Mouse (Mus musculus): ENCODE measurements around the gene Ehbp1.

Gene Ehbp1

DNA sequence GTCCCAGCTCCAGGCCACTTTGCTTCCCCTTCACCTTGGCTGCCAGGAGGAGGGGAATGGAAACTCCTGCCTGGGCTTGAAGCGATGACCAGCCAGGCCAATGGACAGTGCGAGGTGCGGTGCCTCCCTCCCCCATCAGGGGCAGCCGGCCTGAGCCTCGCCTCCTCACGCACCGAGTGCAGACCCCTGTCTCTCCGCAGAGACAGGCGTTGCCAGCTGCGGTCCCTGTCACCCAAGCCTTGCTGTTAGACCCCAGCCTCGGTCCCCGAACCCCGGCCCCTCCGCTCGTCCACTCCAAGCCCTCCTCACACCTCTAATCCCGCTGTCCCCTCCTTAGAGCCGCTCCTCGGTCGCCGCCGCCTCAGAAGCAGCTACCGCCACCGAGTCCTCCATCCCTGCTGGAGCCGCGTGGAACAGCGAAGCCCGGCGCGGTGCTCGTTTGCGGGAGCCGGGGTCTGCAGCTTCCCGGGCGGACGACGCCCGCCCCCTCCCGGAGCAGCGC, 55.7 kb downstream of the Ehbp1 start:
- DNase-seq = peak; percentile 85

DNA sequence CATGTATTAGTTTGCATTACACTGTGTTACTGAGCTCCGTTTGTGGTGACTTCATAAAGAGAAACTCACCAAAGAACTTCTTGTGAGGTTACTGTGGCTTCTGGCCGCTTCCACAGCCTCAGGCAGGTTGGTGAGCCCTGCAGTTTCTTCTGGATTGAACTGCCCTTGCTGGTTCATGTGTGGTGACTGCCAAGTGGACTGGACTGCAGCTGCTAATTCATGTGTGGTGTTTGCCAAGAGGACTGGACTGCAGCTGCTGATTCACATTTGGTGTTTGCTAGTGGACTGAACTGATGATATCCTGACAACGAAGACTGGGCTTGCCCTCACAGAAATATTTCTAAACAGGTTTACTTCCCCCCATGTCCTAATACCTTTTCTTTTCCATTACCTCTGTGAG, 65.4 kb downstream of the Ehbp1 start:
- no peak for DNase-seq

DNA sequence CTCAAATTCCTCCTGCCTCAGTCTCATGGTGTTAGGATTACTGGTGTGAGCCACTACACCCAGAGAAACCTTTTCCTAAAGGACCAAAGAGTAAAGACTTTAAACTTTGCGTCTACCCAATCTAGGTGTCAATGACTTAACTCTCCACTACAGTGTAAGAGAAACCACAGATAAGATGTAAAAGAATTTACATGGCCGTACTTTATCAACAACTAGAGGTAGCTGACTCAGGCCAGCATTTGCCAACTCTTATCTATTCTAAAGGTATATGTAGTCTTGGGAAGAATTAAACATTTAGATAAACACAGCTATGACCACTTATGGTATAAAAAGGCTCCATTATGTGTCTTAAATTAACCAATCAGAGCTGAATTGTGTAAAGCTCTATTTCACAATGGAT, 67.9 kb downstream of the Ehbp1 start:
- DNase-seq = no peak

DNA sequence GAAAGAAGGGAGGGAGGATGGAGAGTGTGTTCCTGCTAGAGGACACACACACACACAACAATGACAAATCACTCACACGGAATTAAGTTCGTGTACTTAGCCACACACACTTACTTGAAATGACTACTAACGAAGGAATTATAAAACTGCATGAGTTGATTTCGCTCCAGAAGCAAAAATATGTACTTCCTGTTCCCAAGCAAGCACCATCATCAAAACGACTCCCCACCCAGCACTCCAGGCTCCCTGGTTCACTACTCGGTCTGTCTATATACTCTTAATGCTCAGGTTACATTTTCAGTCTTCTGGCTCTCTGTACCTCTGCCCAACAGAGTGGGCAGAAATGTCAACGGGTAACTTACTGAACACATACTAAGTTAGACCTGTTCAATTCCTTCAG, 68.7 kb downstream of the Ehbp1 start:
- DNase-seq = no peak

DNA sequence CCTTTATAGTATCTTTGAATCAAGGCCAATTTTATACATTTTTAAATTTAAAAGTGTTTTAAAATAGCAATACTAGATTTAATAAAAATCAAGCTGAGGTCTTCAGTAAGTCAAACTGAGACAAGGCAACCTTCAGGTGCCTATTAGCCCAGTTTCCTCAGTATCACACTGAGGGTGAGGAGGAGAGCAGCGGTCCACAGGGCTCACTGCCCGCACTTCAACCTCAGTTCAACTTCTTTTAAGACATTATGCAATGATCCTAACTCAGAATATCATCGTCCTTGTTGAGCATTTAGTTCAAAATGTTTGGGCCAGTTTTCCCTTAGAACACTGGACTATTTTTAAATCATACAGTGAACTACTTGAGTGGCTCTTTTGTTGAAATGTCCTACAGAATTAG, 70.2 kb downstream of the Ehbp1 start:
- no peak for DNase-seq

DNA sequence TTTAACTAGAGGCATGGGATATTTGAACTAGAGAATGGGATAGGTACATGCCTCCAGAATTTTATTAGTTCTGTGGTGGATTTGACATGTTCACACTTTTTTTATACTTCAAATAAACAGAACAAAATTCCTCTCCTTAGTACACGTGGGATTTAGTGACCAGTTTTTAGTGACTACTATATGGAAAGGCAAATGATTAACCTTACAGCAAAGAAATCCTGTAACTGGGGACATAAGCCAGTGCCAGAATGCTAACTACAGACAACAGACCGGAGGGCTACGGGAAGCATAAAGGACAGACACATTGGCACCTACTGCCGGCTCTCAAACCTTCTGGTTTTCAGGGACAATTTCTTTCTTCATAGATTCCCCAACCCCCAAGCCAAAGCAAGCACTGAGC, 72.4 kb downstream of the Ehbp1 start:
- no peak for DNase-seq

DNA sequence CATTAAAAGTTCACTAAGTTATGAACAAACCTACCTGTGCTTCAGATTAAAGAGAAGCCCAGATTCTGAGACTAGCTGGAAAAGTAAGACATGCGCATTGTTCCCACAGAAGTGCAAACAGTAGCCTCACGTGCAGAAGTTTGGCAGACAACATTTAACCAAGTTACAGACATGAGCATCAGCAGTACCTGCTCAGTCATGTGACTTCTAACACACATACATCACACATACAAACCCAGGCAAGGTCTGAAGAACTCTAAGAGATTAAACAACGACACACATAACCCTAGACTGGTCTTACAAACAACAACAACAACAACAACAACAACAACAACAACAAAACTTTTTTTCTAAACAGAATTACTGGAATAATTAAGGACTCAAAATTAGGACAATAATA, 72.9 kb downstream of the Ehbp1 start:
- no peak for DNase-seq

DNA sequence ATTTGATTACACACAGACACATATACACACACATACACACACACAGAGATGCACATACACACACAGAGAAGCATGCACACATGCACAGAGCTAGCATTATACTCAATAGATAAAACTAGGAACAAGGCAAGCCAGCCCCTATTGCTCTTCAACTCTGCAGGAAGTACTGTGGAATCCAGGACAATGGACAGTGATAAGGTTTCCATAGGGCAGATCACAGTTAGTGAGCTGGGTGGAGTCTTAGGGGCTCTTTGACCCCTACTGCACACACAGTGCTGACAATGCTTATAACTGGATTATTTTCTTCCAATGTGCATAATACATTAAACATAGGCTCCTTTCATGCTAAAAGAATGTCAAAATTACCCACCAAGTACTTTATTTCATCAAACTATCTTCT, 75.1 kb downstream of the Ehbp1 start:
- no peak for DNase-seq

DNA sequence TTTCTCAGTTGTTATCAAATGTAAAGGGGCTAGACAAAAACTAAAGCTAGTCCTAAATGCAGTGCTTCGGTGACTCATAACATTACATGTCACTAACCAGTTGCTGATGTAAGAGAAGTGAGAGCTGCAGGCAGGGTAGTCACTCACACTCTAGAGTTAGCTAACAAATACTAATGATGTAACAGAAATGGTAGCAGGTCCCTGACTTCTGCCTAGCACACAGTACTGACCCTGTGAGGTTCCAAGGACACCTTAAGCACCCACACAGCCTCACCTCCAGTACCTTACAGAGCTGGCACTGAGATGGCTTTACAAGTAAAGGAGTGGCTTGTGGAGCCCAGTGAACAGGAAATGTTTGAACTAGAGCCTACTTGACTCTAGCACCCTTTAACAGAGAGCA, 86.7 kb downstream of the Ehbp1 start:
- no peak for DNase-seq

DNA sequence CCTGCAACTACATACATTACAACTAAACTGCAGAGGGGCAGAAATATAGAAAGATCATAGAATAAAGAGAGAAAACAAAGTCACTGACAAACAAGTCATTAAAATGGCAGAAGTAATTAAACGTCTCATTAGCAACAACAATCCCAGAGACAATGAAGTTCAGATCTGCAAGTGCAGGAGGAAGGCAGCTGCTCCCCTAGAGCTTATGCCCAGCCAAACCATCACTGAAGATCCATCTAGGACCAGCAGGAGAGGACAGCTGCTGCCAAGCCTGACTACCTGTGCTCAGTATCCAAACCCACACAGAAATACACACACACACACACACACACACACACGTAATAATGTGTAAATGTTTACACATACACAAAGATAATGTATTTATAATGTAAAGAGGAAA, 92.7 kb downstream of the Ehbp1 start:
- peak in 1 of 2 experiments; percentile 15 for DNase-seq

DNA sequence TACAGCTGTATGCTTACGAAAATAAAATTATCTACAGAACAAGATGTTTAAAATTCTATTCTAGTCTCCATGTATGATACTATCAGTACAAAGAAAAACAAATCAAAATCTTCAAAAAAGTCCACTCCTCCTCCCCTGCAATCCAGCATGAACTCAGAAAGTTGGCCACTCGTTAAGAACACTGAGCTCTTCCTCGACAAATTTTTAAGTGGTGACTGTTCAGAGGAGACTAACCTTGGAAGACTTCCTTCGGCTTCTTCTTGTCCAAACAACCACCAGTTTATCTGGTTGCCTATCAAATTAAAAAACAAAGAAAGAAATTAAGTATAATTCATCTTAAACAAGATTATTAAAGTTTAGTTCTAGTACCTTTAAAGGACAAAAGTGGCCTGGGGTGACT, 94.4 kb downstream of the Ehbp1 start:
- DNase-seq = no peak

DNA sequence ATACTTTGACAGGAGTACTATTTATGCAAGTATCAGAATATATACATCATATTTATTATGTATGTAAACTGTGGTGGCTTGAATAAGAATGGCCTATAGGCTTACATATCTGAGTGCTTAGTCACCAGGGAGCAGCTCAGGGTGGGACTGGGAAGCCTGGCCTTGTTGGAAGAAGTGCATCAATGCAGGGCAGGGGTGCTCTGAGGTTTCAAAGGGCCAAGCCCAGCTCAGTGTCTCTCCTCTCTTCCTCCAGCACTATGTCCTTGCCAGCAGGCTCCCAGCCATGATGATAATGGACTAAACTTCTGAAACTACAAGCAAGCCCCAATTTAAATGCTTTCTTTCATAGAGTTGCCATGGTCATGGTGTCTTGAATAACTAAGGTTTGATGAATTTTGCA, 95.0 kb downstream of the Ehbp1 start:
- DNase-seq = no peak

DNA sequence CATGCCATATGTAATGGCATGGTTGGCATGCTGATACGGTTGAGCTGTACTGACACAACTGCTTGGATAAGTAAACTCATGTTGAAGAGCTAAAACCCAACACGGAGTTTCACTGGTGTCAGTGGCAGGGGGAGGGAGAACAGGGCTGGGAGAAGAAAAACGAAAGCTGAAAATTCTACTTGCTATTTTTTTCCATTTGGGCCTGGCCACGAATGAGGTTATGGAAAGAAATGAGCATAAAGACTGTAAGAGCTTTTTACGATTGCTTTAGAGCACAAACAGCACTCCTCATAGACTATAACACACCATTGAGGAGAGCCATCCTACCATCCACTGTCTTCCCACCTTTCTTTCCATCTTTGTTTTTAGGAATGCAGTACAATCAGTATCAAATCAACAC, 106.5 kb downstream of the Ehbp1 start:
- no peak for DNase-seq

DNA sequence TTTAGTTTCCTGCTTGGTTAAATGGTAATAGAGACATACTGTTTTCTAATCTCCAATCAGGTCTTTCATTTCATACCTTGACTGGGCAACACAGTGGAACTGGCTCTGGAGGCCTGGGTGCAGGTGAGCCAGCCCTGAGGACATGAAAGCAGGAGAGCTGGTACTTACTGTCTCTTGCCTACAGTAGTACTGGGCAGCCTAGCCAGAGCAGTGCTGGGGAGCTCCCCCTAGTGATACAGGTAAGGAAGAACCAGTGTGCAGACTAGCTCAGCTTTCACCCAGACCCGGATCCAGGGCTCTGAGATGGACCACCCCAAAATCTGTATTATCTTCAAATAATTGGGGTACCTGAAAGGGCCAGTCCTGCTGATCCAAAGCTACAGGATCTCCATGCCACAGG, 107.4 kb downstream of the Ehbp1 start:
- DNase-seq = peak; percentile 34 to 47

DNA sequence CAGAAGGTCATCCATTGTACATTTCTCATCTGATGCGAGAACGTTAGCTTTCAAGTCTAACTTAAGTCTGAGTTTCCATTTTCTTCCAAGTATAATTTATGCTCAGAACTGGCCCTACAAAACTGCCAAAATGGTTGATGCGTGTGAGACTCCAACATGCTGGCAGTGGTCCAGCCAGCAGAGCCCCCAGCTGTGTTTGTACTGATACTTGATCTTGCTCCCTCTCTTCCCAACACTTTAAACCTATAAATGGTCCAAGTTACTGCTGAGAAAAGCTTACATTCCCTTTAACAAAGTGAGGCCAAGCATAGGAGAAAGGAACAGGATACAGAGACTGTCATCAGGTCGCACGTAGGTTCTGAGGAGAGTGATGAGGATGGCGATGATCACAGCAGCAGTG, 111.2 kb downstream of the Ehbp1 start:
- peak; percentile 45 to 47 for DNase-seq

DNA sequence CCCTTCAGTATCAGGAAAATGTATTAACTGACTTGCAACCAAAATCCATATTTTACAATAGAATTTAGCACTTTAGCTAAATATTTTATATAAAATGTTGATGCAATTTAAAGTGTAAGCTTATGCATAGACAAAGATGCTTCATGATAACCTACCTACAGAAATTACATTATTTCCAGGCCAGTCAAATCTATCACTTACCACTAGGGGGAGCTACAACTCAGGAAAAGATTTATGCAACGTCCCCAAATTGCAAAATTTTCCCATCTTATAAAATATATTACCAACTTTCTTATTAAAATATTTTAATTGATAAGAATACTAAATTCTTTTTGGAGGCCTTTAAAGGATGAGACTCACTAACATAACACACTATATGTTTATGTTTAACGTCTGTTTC, 116.5 kb downstream of the Ehbp1 start:
- DNase-seq = peak; percentile 46 to 79

DNA sequence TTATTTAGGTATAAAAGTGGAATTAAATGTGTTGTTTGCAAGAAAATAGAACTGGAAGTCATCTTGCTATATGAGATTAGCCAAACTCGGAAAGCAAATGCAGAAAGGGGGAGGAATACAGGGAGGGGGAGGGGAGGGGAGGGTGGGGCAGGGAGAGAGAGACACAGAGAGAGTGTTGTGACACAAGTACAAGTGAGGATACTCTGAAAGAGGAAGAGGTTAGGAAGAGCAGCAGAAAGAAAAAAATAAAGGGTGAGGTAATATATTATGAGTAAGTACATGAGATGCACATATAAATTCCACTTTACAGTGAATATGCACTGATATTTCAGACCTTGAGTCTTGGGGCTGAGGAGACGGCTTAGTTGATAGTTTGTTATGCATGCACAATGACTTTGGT, 123.9 kb downstream of the Ehbp1 start:
- no peak for DNase-seq

DNA sequence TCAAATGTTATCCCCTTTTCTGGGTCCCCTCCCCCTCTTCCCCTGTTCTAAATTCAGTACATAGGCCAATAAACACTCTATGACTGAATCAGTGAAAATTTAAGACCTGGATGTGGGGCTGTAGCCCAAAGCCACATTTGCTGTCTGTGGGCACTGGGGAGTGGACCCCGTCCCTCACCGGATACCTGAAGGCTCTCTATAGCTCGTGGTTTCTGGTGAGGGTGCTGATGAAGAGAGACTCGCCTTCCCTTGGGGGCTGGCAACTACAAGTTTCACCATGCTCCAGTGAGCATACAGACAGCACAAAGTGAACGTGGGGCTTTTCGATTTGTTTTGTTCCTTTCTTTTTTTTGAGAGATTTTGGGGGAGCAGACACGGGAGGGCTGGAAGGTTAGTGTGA, 125.2 kb downstream of the Ehbp1 start:
- no peak for DNase-seq

DNA sequence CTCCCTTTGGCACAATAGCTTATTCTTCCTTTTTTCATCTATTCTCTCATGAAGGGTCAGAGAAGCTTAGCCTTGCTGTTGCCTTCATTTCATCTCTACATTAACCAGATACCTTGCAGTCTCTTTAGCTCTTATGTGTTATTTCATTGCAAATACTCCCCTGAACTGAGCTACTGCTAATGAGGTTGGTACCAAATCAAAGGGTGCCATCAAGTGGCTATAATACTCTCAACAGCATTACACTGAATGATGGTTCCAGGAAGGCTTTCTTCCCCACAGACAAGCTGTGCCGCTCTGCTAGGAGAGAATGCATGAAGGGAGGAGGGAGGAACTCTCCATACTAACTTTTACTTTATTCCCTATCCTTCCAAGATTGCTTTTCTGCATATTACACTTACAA, 135.5 kb downstream of the Ehbp1 start:
- DNase-seq = peak; percentile 54 to 66

DNA sequence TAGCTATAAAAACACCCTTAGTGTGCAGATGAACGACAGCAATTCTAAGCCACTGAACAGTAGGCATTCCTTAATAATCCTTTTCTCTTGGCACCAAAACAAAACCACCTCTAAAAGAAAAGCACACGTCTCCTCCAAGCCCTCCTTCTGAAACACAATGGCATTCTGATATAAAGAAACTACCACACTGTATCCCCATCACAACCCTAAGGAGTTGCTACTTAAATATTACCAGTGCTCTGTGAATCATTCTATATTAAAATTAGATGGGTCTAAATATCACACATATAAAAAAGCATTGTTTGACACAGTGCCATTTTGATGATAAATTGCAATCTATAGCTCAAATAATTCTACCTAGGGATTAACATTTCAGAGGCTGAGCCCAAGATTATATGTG, 135.9 kb downstream of the Ehbp1 start:
- DNase-seq = no peak

DNA sequence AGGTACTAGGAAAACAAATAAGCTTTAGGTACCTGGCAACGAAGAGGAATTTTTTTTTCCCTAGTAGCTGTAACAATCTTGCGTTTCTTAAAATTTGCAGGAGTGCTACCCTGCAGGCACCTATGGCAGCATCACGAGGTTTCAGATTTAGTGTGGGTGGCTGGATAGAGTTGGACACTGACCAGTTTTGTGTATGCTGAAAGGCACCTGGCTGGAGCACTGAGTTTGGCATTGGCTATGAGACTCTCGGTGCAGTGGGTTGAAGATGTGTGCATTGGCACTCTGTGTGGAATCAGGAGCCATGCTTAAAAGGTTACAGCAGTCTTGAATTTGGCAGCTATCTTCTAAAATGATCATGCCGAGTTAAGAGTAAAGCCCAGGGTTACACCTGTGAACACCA, 138.7 kb downstream of the Ehbp1 start:
- no peak for DNase-seq

DNA sequence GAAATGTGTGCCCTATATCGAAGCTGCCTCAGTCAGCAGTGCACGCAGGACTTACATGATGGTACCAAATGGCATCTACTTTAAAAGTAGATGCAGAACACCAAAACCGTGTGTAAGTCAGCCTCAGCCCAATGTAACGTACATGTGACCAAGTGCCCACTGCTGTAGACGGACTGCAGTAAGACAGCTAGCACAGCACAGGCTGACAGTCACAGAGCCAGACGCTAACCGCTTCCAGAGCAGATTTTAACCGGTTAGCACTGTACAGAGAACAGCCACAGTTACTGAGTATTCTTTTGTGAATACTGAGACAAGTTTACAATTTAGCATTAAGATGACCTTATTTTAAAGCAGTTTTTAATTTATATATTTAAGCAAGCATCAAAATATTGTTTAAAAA, 141.0 kb downstream of the Ehbp1 start:
- no peak for DNase-seq

DNA sequence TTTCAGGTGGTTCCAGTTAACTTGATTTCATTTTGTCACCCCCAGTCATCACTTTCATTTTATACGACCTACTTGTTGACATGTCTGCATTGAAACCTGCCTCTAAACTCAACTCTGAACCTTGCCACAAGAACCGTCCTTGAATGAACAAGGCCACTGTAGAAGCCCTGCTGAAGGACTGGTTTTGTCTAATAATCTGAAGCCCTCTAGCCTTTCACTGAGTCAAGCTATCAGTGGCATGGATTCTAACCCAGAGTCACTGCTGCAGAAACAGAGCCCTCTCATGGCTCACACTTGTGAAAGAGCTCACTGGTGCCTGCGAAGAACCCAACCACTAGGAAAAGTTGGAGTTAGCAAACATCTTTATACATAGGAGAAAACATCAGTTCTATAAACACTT, 142.2 kb downstream of the Ehbp1 start:
- no peak for DNase-seq

DNA sequence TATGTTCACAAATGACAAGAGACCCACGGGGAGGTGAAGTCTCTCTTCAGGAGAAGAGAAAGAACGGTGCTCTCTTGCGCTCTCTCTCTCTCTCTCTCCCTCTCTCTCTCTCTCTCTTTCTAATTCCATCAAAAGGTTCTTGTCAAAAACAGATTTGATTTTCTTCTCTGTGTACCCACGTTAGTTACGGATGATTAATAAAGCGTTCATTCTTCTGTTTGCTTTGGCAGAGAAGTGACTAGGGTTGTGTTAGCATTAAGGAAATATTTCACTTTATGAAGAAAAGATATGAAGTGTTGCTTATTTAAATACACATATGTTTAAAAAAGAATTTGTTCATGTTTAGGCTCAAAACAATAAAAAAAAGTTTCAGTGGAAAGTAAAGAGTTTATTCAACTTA, 143.7 kb downstream of the Ehbp1 start:
- DNase-seq = no peak

DNA sequence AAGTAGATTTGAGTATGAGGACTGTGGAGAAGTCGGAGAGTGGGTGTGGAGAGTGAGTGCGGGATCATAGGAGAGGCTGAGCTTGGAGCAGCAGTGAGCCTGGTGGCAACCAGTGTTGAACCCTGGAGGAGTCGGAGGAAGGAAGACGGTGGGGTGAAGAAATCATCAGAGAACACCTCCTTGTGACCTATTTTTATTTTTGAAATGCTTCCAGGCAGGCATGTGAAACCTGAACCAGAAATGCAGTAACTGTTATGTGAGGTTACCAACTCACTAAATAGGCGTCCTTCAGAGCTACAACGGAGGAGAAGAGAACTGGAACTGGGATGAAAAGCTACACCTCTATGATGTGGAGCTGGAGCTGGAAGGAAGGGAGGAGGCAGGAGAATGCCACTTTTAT, 144.2 kb downstream of the Ehbp1 start:
- peak in 1 of 2 experiments; percentile 15 for DNase-seq

DNA sequence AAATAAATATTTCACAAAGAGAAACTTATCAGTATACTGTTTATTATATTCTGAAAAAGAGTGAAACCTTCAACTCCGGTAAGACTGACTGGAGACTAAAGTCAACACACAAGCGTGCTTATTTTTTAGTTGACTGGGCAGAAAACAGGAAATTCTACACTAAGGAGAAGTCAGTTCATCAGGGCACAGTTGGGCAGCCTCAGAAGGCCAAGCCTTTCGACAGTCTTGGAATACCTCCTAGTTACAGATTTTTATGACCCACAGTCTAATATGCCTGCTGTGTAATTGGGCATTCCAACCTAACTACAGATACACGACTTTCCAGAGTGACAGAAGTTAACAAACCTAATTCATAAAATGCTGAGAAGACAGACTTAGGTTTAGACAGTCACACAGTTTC, 145.3 kb downstream of the Ehbp1 start:
- no peak for DNase-seq
